Mouse (Mus musculus) hindbrain, postnatal 0 days (tissue): ENCODE measurements at regions not wholly inside any gene's neighbourhood (a gene's known extent, or its start where the extent isn't known, plus 50 kb on each side); places are given as distances from the start of the nearest gene placed in this dataset.

ENCODE experiments used
- ATAC-seq: fragments of 200-750 bp; cut with Nextera tagmentation; 2 replicates; pipeline ENCODE4 v1.8.0; 2017; ENCODE audit warnings: mild to moderate bottlenecking, moderate TSS enrichment, moderate library complexity
- DNase-seq: peaks from one replicate; pipeline ENCODE4 v3.0.0-alpha.2; 2015; ENCODE audit warnings: low spot score
- H3K27ac ChIP-seq: fragments of 300-500 bp; sonication (generic); 2 replicates; pipeline ENCODE4 v1.5.1; 2014; ENCODE audit warnings: mild to moderate bottlenecking
- H3K27me3 ChIP-seq: fragments of 300-500 bp; sonication (generic); 2 replicates; pipeline ENCODE4 v1.6.1; 2014; ENCODE audit warnings: low read length, mixed read lengths; ENCODE audit not compliant: insufficient read depth
- H3K36me3 ChIP-seq: fragments of 300-500 bp; sonication (generic); 2 replicates; pipeline ENCODE4 v1.6.1; 2014; ENCODE audit warnings: low read length, mixed read lengths; ENCODE audit not compliant: insufficient read depth
- H3K4me1 ChIP-seq: fragments of 300-500 bp; sonication (generic); 2 replicates; pipeline ENCODE4 v1.6.1; 2014; ENCODE audit warnings: antibody characterized with exemption, low read length, mixed read lengths; ENCODE audit not compliant: insufficient read depth
- H3K4me2 ChIP-seq: fragments of 300-500 bp; sonication (generic); 2 replicates; pipeline ENCODE4 v1.6.1; 2014; ENCODE audit warnings: low read depth, mild to moderate bottlenecking, low read length, moderate library complexity, mixed read lengths
- H3K4me3 ChIP-seq: fragments of 300-500 bp; sonication (generic); 2 replicates; pipeline ENCODE4 v1.5.1; 2014; ENCODE audit warnings: low read length
- H3K9ac ChIP-seq: fragments of 300-500 bp; sonication (generic); replicated peaks from 2 replicates; pipeline ENCODE4 v1.6.1; 2014; ENCODE audit warnings: mild to moderate bottlenecking, low read length, moderate library complexity, mixed read lengths
- H3K9me3 ChIP-seq: fragments of 300-500 bp; sonication (generic); 2 replicates; pipeline ENCODE4 v1.6.1; 2016; ENCODE audit warnings: low read length, mixed read lengths
- CTCF ChIP-seq: IDR thresholded peaks from 2 replicates; pipeline ENCODE4 v1.5.1; 2016; ENCODE audit warnings: antibody characterized with exemption, control low read depth, low read depth
- WGBS: fragments of 180-500 bp; shearing (Covaris S2); extraction: QIAGEN DNeasy Blood & Tissue Kit; methylation state at CpG from one replicate; pipeline ENCODE4 v1.1.7; 2014; 5-methylcytosine and 5-hydroxymethylcytosine counted together

DNA sequence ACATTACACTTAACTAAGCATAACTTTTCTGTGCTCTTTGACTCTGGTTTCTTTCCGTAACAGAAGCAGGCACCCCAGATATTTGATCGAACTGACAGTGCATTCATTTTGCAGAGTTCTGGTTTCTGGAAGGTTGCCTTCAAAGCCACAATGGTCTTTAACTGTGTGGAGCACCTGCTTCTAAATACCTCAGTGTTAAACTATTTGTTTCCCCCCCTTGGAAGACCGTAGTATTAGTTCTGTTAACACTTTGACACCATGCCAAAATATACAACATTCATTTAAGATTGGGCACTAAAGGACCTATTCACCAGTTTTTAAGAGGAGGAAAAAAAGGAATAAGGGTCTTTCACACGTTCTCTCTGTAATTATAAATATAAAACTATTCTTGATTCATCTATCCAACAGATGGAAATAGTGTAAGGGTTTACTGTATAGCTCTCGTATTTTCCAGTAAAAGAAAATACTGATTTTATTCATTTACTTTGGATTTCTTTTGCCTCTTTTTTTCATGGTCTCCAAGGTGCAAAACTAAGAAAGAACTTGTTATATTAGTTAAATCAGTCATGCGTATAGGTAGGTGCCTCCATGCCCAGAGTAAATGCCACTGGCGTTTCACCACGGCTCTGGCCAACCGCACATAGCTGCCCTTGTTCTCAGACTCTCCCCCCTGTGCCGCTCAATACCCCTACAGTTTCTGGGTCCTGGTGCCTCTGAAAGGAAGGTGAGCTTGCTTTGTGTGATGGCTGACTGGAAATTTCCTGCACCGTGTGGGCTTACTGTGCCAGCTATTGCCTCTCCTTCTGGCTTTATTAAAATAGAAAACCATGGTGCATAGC lies 391.2 kb downstream of the Etnk1 start:
- H3K27me3 ChIP-seq = no peaks in the 10 kb centered on the region
- no peaks in the 10 kb centered on the region for H3K4me1 ChIP-seq
- no peaks in the 10 kb centered on the region for H3K9me3 ChIP-seq
- H3K4me3 ChIP-seq = no peak overlapping the region
- no peak overlapping the region for H3K4me2 ChIP-seq
- TF ChIP-seq CTCF = no peak
- 64% methylated on average over 11 of the region's 11 CpGs for WGBS
- no peaks in the 10 kb centered on the region for H3K36me3 ChIP-seq
- H3K9ac ChIP-seq = no peak overlapping the region
- H3K27ac ChIP-seq = no peak overlapping the region
- ATAC-seq = no peak
- DNase-seq = no peak

DNA sequence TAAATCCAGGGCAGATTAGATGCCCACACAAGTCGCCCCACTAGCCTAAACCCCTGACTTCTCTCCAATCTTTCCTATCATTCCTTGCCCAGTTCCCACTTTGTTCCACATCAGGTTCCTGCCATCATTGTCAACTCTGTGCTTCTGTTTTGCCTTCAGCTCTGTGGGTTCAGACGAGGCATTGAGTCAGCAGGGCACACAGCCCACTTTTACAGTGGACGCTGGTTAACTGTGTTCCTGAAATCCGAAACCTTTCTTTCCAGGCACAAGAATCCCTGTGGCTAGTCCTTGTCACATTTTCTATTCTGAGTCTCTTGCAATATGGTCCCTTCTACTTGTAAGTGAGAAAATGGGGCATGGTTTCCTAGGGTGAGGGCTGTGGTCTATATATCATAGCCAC lies 392.3 kb downstream of the Etnk1 start:
- no peak overlapping the region for H3K4me3 ChIP-seq
- H3K36me3 ChIP-seq = no peaks in the 10 kb centered on the region
- H3K4me2 ChIP-seq = no peak overlapping the region
- no peaks in the 10 kb centered on the region for H3K9me3 ChIP-seq
- TF ChIP-seq CTCF = no peak
- no peak overlapping the region for H3K27ac ChIP-seq
- H3K4me1 ChIP-seq = no peaks in the 10 kb centered on the region
- WGBS = 64% methylated on average over 4 of the region's 4 CpGs
- H3K9ac ChIP-seq = no peak overlapping the region
- DNase-seq (no peak), ATAC-seq (no peak)
- no peaks in the 10 kb centered on the region for H3K27me3 ChIP-seq

- H3K36me3 ChIP-seq = no peaks in the 10 kb centered on the region
- H3K9ac ChIP-seq = no peak overlapping the region
- no peak for DNase-seq
- WGBS = 75% methylated on average over 6 of the region's 6 CpGs
- no peak for ATAC-seq
- H3K27me3 ChIP-seq = no peaks in the 10 kb centered on the region
- no peak overlapping the region for H3K27ac ChIP-seq
- no peaks in the 10 kb centered on the region for H3K4me1 ChIP-seq
- no peaks in the 10 kb centered on the region for H3K9me3 ChIP-seq
- TF ChIP-seq CTCF = no peak
- no peak overlapping the region for H3K4me3 ChIP-seq
- H3K4me2 ChIP-seq = no peak overlapping the region
Measured at GRCm38 (mm10) chr6:143561316-143562088, 394.5 kb downstream of the Etnk1 start.

GRCm38 (mm10) chr6:143571356-143572115 lies 404.5 kb downstream of the Etnk1 start:
- WGBS = 70% methylated on average over 24 of the region's 24 CpGs
- DNase-seq (no peak), ATAC-seq (no peak)
- H3K4me2 ChIP-seq = no peak overlapping the region
- H3K36me3 ChIP-seq = no peaks in the 10 kb centered on the region
- H3K4me3 ChIP-seq = no peak overlapping the region
- TF ChIP-seq CTCF = no peak
- H3K9ac ChIP-seq = no peak overlapping the region
- no peak overlapping the region for H3K27ac ChIP-seq
- H3K9me3 ChIP-seq = no peaks in the 10 kb centered on the region
- no peaks in the 10 kb centered on the region for H3K4me1 ChIP-seq
- H3K27me3 ChIP-seq = no peaks in the 10 kb centered on the region

DNA sequence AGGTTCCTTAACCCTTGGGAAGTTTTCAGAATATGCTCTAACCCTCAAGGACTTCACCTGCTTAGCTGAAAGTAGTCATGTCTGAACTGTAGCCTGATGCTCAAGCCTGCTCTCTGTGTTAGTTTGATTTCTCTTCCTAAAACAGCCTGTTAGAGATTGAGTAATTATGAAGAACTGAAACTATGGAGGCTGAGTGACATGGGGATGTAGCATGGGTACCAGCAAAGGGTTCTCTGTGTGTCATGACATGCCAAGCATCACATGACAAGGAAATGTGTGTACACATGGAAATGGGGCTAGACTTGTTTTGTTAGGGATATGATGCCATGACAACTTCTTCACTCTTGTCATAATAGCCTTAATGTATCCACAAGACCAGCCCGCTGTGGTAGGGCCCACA lies 412.2 kb downstream of the Etnk1 start:
- H3K27ac ChIP-seq = no peak overlapping the region
- TF ChIP-seq CTCF = no peak
- H3K4me2 ChIP-seq = no peak overlapping the region
- ATAC-seq = no peak
- H3K4me3 ChIP-seq = no peak overlapping the region
- no peak for DNase-seq
- no peaks in the 10 kb centered on the region for H3K9me3 ChIP-seq
- H3K27me3 ChIP-seq = no peaks in the 10 kb centered on the region
- 94% methylated on average over 1 of the region's 1 CpGs for WGBS
- no peaks in the 10 kb centered on the region for H3K36me3 ChIP-seq
- no peaks in the 10 kb centered on the region for H3K4me1 ChIP-seq
- no peak overlapping the region for H3K9ac ChIP-seq

DNA sequence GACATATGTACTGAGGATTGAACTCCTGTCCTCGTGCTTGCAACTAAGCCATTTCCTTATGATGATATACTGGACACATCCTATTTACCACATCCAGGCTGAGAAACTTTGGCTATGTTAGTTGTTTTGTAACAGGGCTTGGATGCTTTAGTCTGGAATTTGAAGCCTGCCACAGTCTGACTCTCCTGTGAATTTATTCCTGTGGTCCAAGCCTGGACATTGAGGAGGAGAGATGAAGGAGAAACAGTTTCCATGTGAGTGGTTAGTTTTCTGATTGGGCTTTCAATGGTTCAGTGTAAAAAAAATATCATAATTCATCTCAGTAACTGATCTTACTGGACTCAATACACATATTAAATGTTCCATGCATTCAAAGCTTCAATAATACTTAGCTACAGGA lies 422.6 kb downstream of the Etnk1 start:
- no peaks in the 10 kb centered on the region for H3K27me3 ChIP-seq
- no peak overlapping the region for H3K27ac ChIP-seq
- no peak overlapping the region for H3K4me2 ChIP-seq
- no peak overlapping the region for H3K4me3 ChIP-seq
- no peak for ATAC-seq
- TF ChIP-seq CTCF = no peak
- H3K9me3 ChIP-seq = no peaks in the 10 kb centered on the region
- no peaks in the 10 kb centered on the region for H3K36me3 ChIP-seq
- no peak overlapping the region for H3K9ac ChIP-seq
- 71% methylated on average over 1 of the region's 1 CpGs for WGBS
- no peaks in the 10 kb centered on the region for H3K4me1 ChIP-seq
- no peak for DNase-seq
